ENCODE assay signal across 8 mouse cellular contexts in the genomic region with DNA sequence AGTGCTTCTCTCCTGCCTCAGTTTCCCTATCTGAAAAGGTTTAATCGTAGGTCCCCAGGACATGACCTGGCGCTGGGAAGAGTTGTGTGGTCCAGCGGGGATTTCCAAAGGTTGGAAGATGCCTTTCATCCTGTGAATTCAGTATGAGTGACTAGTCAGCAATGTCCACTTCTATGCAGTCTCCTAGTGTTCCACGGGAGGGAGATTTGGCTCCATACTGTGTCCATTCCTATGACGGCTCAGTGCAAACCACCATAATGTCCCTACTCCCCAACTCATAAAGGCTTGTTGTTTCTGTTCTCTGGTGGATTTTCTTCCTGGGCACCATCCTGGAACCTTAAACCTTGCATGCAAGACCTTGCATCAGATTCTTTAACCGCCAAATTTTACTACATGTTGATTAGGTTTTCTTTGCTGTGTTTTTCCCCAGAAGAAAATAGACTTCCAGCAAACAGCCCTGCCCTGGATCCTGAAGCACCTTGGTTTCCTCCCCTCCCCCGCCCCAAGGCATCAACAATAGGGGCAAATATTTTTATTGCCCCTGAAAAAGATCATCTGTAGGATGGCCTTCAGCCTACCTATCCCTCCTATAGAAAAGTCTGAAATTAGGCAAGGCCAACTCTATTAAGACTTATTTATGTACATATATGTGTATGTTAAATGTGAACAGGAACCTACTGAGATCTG. TPM values are rescaled to one million over a fixed set of nuclear protein-coding genes. Genes with fewer than 3 reads are reported as not detected.
DNase-seq lines count a peak whose midpoint lies in the region; ATAC-seq and TF ChIP-seq lines count a peak whose summit lies in the region.

No protein-coding gene starts in this region.

- peak overlapping the region; percentile 83 for H3K4me3 ChIP-seq in heart, postnatal 0 days (ENCODE audit: low read depth, low read length)
- peak overlapping the region; percentile 98 for H3K4me3 ChIP-seq in forebrain, embryonic 13.5 days
- peak overlapping the region; percentile 51 for H3K4me3 ChIP-seq in macrophage (ENCODE audit: inconsistent target)

- H3K9me3 ChIP-seq in heart, postnatal 0 days (replicated peaks; ENCODE audit: control insufficient read depth, low read length) = no peaks in the 10 kb centered on the region
- H3K9me3 ChIP-seq in forebrain, embryonic 13.5 days (replicated peaks) = no peaks in the 10 kb centered on the region

- H3K27ac ChIP-seq in heart, postnatal 0 days (ENCODE audit: low read depth) = peak overlapping the region; percentile 76
- peak overlapping the region; percentile 84 for H3K27ac ChIP-seq in forebrain, embryonic 13.5 days
- H3K27ac ChIP-seq in macrophage = peak overlapping the region; percentile 37

- 27% methylated on average over 7 of the region's 7 CpGs for WGBS in heart, postnatal 0 days
- WGBS in forebrain, embryonic 13.5 days = 33% methylated on average over 7 of the region's 7 CpGs
- 30% methylated on average over 7 of the region's 7 CpGs for WGBS in macrophage (ENCODE audit: missing documents)

- H3K27me3 ChIP-seq in heart, postnatal 0 days (ENCODE audit: control insufficient read depth, insufficient read depth, low read length) = no peaks in the 10 kb centered on the region
- no peaks in the 10 kb centered on the region for H3K27me3 ChIP-seq in forebrain, embryonic 13.5 days

- peaks cover 4% of the 10 kb centered on the region; the same call in 1 of the 2 replicates for H3K36me3 ChIP-seq in heart, postnatal 0 days (replicated peaks; ENCODE audit: control insufficient read depth, insufficient read depth, low read length)
- peaks cover 8% of the 10 kb centered on the region for H3K36me3 ChIP-seq in forebrain, embryonic 13.5 days (ENCODE audit: poor library complexity, severe bottlenecking)
- H3K36me3 ChIP-seq in macrophage (ENCODE audit: inconsistent target) = no peaks in the 10 kb centered on the region

- H3K9ac ChIP-seq in heart, postnatal 0 days (replicated peaks; ENCODE audit: low read depth, low read length) = peak overlapping the region; percentile 57
- H3K9ac ChIP-seq in forebrain, embryonic 13.5 days = peak overlapping the region; percentile 60

- peak; percentile 19; the same call in 1 of the 2 replicates for TF ChIP-seq CTCF in heart, postnatal 0 days (IDR thresholded peaks at IDR 0.05; ENCODE audit: low read depth)

- TF ChIP-seq EP300 in heart, postnatal 0 days (IDR thresholded peaks at IDR 0.05; ENCODE audit: low read depth) = peak; percentile 31; the same call in 1 of the 2 replicates

- peaks cover 36% of the 10 kb centered on the region for H3K79me2 ChIP-seq in macrophage (ENCODE audit: inconsistent target)

- peak; percentile 18 for ATAC-seq in heart, postnatal 0 days (ENCODE audit: insufficient read depth, low read depth)
- peak; percentile 11 for ATAC-seq in forebrain, embryonic 13.5 days

- H3K4me2 ChIP-seq in heart, postnatal 0 days (ENCODE audit: low read depth, low read length) = peak overlapping the region; percentile 80
- H3K4me2 ChIP-seq in forebrain, embryonic 13.5 days = peak overlapping the region; percentile 97

- intact Hi-C loops in gastrocnemius, postnatal 14 days (cut with DNase I; ENCODE audit: low total_unique reads) = no loop called here

- DNase-seq in heart, postnatal 0 days (ENCODE audit: low spot score) = peak; percentile 53
- DNase-seq in heart, adult 11 months = no peak
- peak; percentile 62 for DNase-seq in NIH3T3 (ENCODE audit: low read depth)
- DNase-seq in urinary bladder, postnatal 10 days (ENCODE audit: low spot score) = no peak
- no peak for DNase-seq in gastrocnemius, postnatal 14 days
- no peak for DNase-seq in thymus, postnatal 14 days

- peaks cover 23% of the 10 kb centered on the region for H3K4me1 ChIP-seq in heart, postnatal 0 days (ENCODE audit: control insufficient read depth, insufficient read depth)
- H3K4me1 ChIP-seq in forebrain, embryonic 13.5 days = peaks cover 25% of the 10 kb centered on the region

RNA-seq across cellular contexts. Expression of a gene that starts 22.1 kb away (rescaled TPM):
- total RNA-seq in heart, postnatal 0 days (2014; rRNA removed; ENCODE audit: low replicate concordance) = 134 and 174 TPM in 2 replicates
- polyA plus RNA-seq in heart, postnatal 0 days (2015; fragmentation: Nextera tagmentation; extraction: Ambion mirVana) = 107 and 108 TPM in 2 replicates
- polyA plus RNA-seq in forebrain, embryonic 13.5 days (2015; fragmentation: Nextera tagmentation; extraction: Ambion mirVana) = 222 and 245 TPM in 2 replicates
- total RNA-seq in macrophage (2018; cell fraction: chromatin; rRNA removed) = 100 to 1,000 TPM in 13 of 26 experiments, 10 to 100 TPM in 13; 53.9 to 175 (median 98.5) TPM
- 10 to 100 TPM; 16.9 to 38.5 (median 26.3) TPM for total RNA-seq in macrophage (2018; cell fraction: cytosol; rRNA removed)
- 100 to 1,000 TPM in 5 of 26 experiments, 10 to 100 TPM in 21; 35.7 to 126 (median 66.7) TPM for total RNA-seq in macrophage (2018; cell fraction: nucleus; rRNA removed)
- polyA plus RNA-seq in macrophage (2018) = 28.4 to 40.0 TPM (median 31.3 TPM) in 3 replicates
- 10 to 100 TPM; 91.0 to 98.6 TPM for total RNA-seq in gastrocnemius, postnatal 14 days (2021)

RNA-seq across cellular contexts. Expression of a gene that starts 49.1 kb away (rescaled TPM):
- 50.8 and 61.5 TPM in 2 replicates for total RNA-seq in heart, postnatal 0 days (2014; rRNA removed; ENCODE audit: low replicate concordance)
- 25.6 and 27.6 TPM in 2 replicates for polyA plus RNA-seq in heart, postnatal 0 days (2015; fragmentation: Nextera tagmentation; extraction: Ambion mirVana)
- 65.3 and 75.9 TPM in 2 replicates for polyA plus RNA-seq in forebrain, embryonic 13.5 days (2015; fragmentation: Nextera tagmentation; extraction: Ambion mirVana)
- under 1 TPM in 1 of 26 experiments, not detected in 25; 0.47 TPM for total RNA-seq in macrophage (2018; cell fraction: chromatin; rRNA removed)
- total RNA-seq in macrophage (2018; cell fraction: cytosol; rRNA removed) = under 1 TPM in 1 of 26 experiments, not detected in 25; 0.14 TPM
- not detected for total RNA-seq in macrophage (2018; cell fraction: nucleus; rRNA removed)
- not detected in 3 replicates for polyA plus RNA-seq in macrophage (2018)
- total RNA-seq in gastrocnemius, postnatal 14 days (2021) = 1 to 10 TPM; 2.9 to 3.1 TPM

Comparison
In these comparisons a context has a peak if more than half of its experiments do, and no peak if none do; other contexts are left out.
1. DNase-seq: peak in heart, postnatal 0 days (single experiment) and NIH3T3 (single experiment); none in heart, adult 11 months (single experiment), urinary bladder, postnatal 10 days (single experiment), gastrocnemius, postnatal 14 days (single experiment) and thymus, postnatal 14 days (single experiment).
2. RNA of a gene that starts 49.1 kb away (polyA plus RNA-seq): 65.3 to 75.9 TPM in forebrain, embryonic 13.5 days and 25.6 to 27.6 TPM in heart, postnatal 0 days; not detected in macrophage; every median in the first group is over 10 times any median in the second.
3. Peak in every context shown above with its lines, with median percentiles within 50 percentile points of each other: H3K27ac ChIP-seq and H3K4me3 ChIP-seq.